Mouse (Mus musculus) neural tube, postnatal 0 days (tissue): ENCODE measurements around the gene Psg16. TPM values are rescaled to one million over a fixed set of nuclear protein-coding genes. Genes with fewer than 3 reads are reported as not detected.

Experiments used
- polyA plus RNA-seq: library from polyadenylated mRNA; unstranded; fragments of >200 nt; fragmentation: Nextera tagmentation; extraction: Ambion mirVana; gene quantifications from 2 replicates; pipeline ENCODE4 v1.2.1, GENCODE M21; 2015

The Psg16 gene
- polyA plus RNA-seq, result 3.8 and 4.6 TPM in 2 replicates

DNA sequence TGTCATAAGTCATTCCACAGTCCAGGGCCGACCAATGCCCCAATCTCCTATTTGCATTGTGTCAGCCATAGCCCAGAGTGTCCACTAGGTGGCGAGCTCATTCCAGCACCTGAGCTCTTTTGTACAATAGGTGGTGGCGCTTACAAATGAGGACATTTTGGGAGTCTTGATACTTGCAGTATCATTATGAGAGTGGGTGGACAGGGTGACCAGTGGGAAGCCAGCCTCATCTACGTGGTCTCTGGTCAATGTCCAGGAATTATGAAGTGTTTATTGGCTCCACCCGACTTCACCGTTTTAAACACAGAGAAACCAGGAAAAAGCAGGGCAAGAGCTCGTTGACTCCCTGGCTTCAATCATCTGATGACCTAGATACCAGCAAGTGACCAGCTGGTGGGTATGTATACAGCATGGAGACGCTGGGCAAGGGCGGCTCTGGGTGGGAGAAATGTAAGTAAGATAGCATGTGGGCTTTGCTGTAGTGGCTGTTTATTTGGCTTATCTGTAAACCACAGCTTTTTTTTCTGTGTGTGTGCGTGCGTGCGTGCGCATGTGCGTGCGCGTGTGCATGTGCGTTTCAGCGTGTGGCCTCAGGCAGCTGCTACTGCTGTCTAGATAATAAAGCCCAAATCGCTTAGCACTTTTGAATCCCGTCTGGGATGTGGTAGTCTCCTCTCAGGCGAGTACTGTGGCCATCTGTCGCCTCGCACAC lies at the start of gene Psg16:
TSS of gene Psg16 (plus strand) at position 137 of the 712 bp plus-strand sequence.

DNA sequence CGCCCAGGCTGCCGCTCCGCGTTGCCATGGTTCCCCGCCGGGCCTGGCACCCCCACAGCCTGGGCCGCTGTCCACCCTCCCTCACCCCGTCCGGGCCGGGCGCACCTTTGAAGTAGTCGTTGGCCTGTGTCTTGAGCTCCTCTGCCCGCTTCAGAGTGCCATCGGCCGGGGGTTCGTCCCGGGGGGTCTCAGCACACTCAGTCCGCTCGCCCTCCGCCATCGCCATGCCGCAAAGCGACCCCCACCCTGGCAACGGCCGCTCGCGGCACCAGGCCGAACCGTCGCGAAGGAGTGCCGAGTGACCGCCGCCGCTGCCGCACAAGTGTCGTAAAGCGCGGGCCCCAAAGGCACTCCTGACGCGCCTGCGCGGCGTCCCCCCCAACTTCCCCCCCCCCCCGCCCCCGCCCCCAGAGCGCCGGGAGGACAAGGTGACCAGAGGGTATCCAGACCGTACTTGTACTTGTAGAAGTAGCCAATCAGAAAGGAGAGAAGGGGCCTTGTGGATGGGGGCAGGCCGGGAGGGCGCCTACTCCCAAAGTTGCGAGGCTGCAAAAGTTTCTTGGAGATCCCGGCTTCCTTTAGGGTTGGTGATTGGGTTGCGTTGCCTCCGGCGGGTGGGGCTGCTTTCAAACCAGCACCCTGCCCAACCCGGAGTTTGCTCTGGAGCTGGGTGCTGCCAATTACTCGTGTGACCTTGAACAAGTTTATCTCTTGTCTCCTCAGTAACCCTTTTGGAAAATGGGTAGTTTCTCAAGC lies 46.1 kb upstream of the Psg16 start, which contains the start of gene Ppp5c:
TSS of gene Ppp5c (minus strand) at position 337 of the 756 bp plus-strand sequence.

DNA sequence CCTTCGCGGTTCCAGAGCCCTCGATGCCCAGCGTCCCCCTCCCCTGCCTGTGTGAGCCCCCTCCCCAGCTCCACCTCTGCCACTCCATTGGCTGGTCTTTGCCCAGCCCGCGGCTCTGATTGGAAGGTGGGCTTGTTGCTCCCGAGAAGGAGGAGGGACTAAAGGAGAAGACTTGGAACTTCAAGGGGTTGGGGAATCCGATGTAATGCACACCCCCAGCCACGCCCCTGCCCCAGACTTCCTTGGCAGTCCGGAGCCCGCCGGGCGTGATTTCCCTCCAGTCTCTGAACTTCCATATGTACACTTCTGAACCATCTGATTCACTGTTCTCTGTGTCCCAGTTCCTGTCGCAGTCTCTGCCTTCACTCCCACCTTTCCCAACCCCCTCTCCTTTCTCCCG lies 11.5 kb upstream of the Psg16 start, which contains the start of gene Hif3a:
TSS of gene Hif3a (minus strand) at position 39 of the 400 bp plus-strand sequence.

DNA sequence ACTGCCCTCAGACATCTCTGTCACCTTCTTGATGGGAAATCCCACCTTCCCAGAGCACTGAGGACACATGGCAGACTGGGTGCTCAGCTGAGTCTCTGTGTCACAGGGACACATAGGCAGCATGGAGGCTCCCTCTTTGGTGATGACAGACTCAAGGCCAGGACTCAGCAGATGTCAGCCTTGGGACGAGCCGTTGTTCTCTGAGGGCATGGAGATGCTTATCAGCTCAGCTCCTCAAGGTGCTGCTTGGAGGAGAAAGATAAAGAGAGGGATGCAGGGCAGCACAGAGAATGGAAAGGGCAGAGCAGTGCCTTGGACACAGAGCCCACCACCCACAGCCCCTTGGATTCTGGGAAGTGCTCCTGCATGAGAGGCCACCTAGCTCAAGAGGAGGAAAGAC lies 76.1 kb downstream of the Psg16 start, which contains the start of gene Ceacam3:
TSS of gene Ceacam3 (plus strand) at position 352 of the 400 bp plus-strand sequence.

Other genes with a start within 250 kb of the Psg16 start
- gene Prkd2, start 231.1 kb upstream of the Psg16 start, polyA plus RNA-seq, result 5.4 and 6.6 TPM in 2 replicates
- gene Dact3, start 198.7 kb upstream of the Psg16 start, polyA plus RNA-seq, result 11.2 and 15.7 TPM in 2 replicates
- gene Gng8, start 182.3 kb upstream of the Psg16 start, polyA plus RNA-seq, result 1.5 and 1.8 TPM in 2 replicates
- gene Ptgir, start 167.6 kb upstream of the Psg16 start, polyA plus RNA-seq, result 0.37 TPM in 1 of 2 replicates, not detected in the other
- 389 and 426 TPM in 2 replicates for gene Calm3, start 149.9 kb upstream of the Psg16 start, polyA plus RNA-seq
- gene Pnmal2, start 129.4 kb upstream of the Psg16 start, polyA plus RNA-seq, result 148 and 154 TPM in 2 replicates
- gene Pnmal1, start 114.4 kb upstream of the Psg16 start, polyA plus RNA-seq, result 40.6 and 46.3 TPM in 2 replicates
- gene Gm42372, start 91.0 kb upstream of the Psg16 start, polyA plus RNA-seq, result 10.7 and 12.8 TPM in 2 replicates
- 2.6 and 3.3 TPM in 2 replicates for gene Ccdc8, start 81.3 kb upstream of the Psg16 start, polyA plus RNA-seq
- gene Ppp5c, start 46.1 kb upstream of the Psg16 start, polyA plus RNA-seq, result 126 and 135 TPM in 2 replicates
- gene Hif3a, start 11.6 kb upstream of the Psg16 start, polyA plus RNA-seq, result 3.0 and 4.4 TPM in 2 replicates
- gene Ceacam3, start 76.2 kb downstream of the Psg16 start, polyA plus RNA-seq, result not detected in 2 replicates
- not detected in 2 replicates for gene Psg29, start 129.4 kb downstream of the Psg16 start, polyA plus RNA-seq